Comparison of ENCODE assay signal across 32 mouse cellular contexts in genomic region chr3:137576146-137576545, GRCm38 (mm10). TPM values are rescaled to one million over a fixed set of nuclear protein-coding genes. Genes with fewer than 3 reads are reported as not detected.
"Had no signal": no experiment of that assay in that cellular context is flagged by ENCODE, and none has a peak within 500 bp of the region (broad histone marks: within the 10 kb centered on the region; RNA-seq: fewer than 3 reads in every experiment).

No protein-coding gene starts in this region.

- H3K9ac ChIP-seq: limb, embryonic 12.5 days; limb, embryonic 13.5 days; limb, embryonic 15.5 days; liver, embryonic 12.5 days; liver, embryonic 13.5 days; liver, embryonic 14.5 days; liver, embryonic 15.5 days; liver, postnatal 0 days; lung, embryonic 14.5 days; lung, embryonic 15.5 days; midbrain, embryonic 12.5 days; midbrain, embryonic 13.5 days; midbrain, embryonic 15.5 days had no signal

- H3K27ac ChIP-seq: left cerebral cortex, adult 2 months; limb, embryonic 10.5 days; limb, embryonic 12.5 days; limb, embryonic 13.5 days; limb, embryonic 15.5 days; liver, embryonic 12.5 days; liver, embryonic 13.5 days; liver, embryonic 14.5 days; liver, embryonic 15.5 days; lung, embryonic 15.5 days; macrophage; midbrain, embryonic 10.5 days; midbrain, embryonic 12.5 days; midbrain, embryonic 13.5 days; midbrain, embryonic 15.5 days had no signal

- DNase-seq: left cerebral cortex, postnatal 4 days; liver; liver, embryonic 13.5 days; liver, postnatal 0 days; lung, adult 18-20 months; lung, adult 2 months; lung, embryonic 14.5 days; lung, postnatal 10 days; lung, postnatal 14 days; lung, postnatal 36 days; lung, postnatal 4 days; midbrain, embryonic 14.5 days had no signal

- H3K4me2 ChIP-seq: limb, embryonic 12.5 days; limb, embryonic 13.5 days; limb, embryonic 15.5 days; liver, embryonic 11.5 days; liver, embryonic 12.5 days; liver, embryonic 13.5 days; liver, embryonic 15.5 days; lung, embryonic 14.5 days; lung, embryonic 15.5 days; midbrain, embryonic 11.5 days; midbrain, embryonic 12.5 days; midbrain, embryonic 13.5 days; midbrain, embryonic 15.5 days had no signal

- H3K9me3 ChIP-seq: limb, embryonic 10.5 days; limb, embryonic 12.5 days; limb, embryonic 13.5 days; limb, embryonic 15.5 days; liver, embryonic 12.5 days; liver, embryonic 13.5 days; liver, embryonic 15.5 days; lung, embryonic 15.5 days; megakaryocyte, embryonic 14.5 days; midbrain, embryonic 10.5 days; midbrain, embryonic 12.5 days; midbrain, embryonic 13.5 days; midbrain, embryonic 15.5 days had no signal

- ATAC-seq: liver, embryonic 12.5 days; liver, postnatal 0 days; lung, postnatal 0 days; midbrain, embryonic 13.5 days; midbrain, embryonic 15.5 days; midbrain, embryonic 16.5 days had no signal

- H3K4me1 ChIP-seq: limb, embryonic 10.5 days; limb, embryonic 12.5 days; limb, embryonic 13.5 days; limb, embryonic 15.5 days; liver, embryonic 12.5 days; liver, embryonic 13.5 days; liver, embryonic 15.5 days; lung, embryonic 15.5 days; megakaryocyte, embryonic 14.5 days; midbrain, embryonic 10.5 days; midbrain, embryonic 12.5 days; midbrain, embryonic 13.5 days; midbrain, embryonic 15.5 days had no signal

- H3K36me3 ChIP-seq: limb, embryonic 10.5 days; limb, embryonic 12.5 days; limb, embryonic 13.5 days; limb, embryonic 15.5 days; liver, embryonic 12.5 days; liver, embryonic 13.5 days; liver, embryonic 15.5 days; lung, embryonic 15.5 days; midbrain, embryonic 10.5 days; midbrain, embryonic 12.5 days; midbrain, embryonic 13.5 days; midbrain, embryonic 15.5 days had no signal

- H3K27me3 ChIP-seq: limb, embryonic 12.5 days; limb, embryonic 13.5 days; limb, embryonic 15.5 days; liver, embryonic 12.5 days; liver, embryonic 13.5 days; liver, embryonic 15.5 days; lung, embryonic 15.5 days; megakaryocyte, embryonic 14.5 days; midbrain, embryonic 12.5 days; midbrain, embryonic 13.5 days; midbrain, embryonic 15.5 days had no signal

- H3K4me3 ChIP-seq: left cerebral cortex, adult 2 months; limb, embryonic 10.5 days; limb, embryonic 12.5 days; limb, embryonic 13.5 days; limb, embryonic 15.5 days; liver, embryonic 12.5 days; liver, embryonic 13.5 days; liver, embryonic 15.5 days; lung, embryonic 15.5 days; megakaryocyte, embryonic 14.5 days; midbrain, embryonic 10.5 days; midbrain, embryonic 12.5 days; midbrain, embryonic 13.5 days; midbrain, embryonic 15.5 days; myocyte had no signal

RNA-seq across cellular contexts. Expression of gene Ddit4l, which starts 45.3 kb away (rescaled TPM):
- polyA plus RNA-seq: macrophage had no signal
